Mouse (Mus musculus) stomach, embryonic 14.5 days (tissue): ENCODE measurements around the gene Notch4. TPM values are rescaled to one million over a fixed set of nuclear protein-coding genes. Genes with fewer than 3 reads are reported as not detected.

ENCODE experiments used
- ATAC-seq: fragments of 200-750 bp; cut with Nextera tagmentation; 2 replicates; pipeline ENCODE4 v1.8.0; 2017; ENCODE audit warnings: low read depth, moderate TSS enrichment; ENCODE audit not compliant: insufficient number of reproducible peaks, insufficient read depth, low FRiP score
- H3K27ac ChIP-seq: fragments of 300-500 bp; sonication (generic); 2 replicates; pipeline ENCODE4 v1.5.1; 2014; ENCODE audit warnings: mild to moderate bottlenecking, low read length, moderate library complexity, mixed read lengths
- H3K27me3 ChIP-seq: fragments of 300-500 bp; sonication (generic); 2 replicates; pipeline ENCODE4 v1.6.1; 2014; ENCODE audit warnings: low read length, control low read depth, mixed read lengths; ENCODE audit not compliant: control insufficient read depth, insufficient read depth
- H3K36me3 ChIP-seq: fragments of 300-500 bp; sonication (generic); 2 replicates; pipeline ENCODE4 v1.6.1; 2014; ENCODE audit warnings: mild to moderate bottlenecking, control low read depth, low read length, moderate library complexity, mixed read lengths; ENCODE audit not compliant: control insufficient read depth, insufficient read depth
- H3K4me1 ChIP-seq: fragments of 300-500 bp; sonication (generic); 2 replicates; pipeline ENCODE4 v1.6.1; 2014; ENCODE audit warnings: low read length, control low read depth, mixed read lengths; ENCODE audit not compliant: control insufficient read depth, insufficient read depth
- H3K4me2 ChIP-seq: fragments of 300-500 bp; sonication (generic); replicated peaks from 2 replicates; pipeline ENCODE4 v1.6.1; 2014; ENCODE audit warnings: low read depth, low read length, control low read depth
- H3K4me3 ChIP-seq: fragments of 300-500 bp; sonication (generic); 2 replicates; pipeline ENCODE4 v1.5.1; 2014; ENCODE audit warnings: low read depth, low read length, control low read depth
- H3K9ac ChIP-seq: fragments of 300-500 bp; sonication (generic); replicated peaks from 2 replicates; pipeline ENCODE4 v1.6.1; 2014; ENCODE audit warnings: low read depth, mild to moderate bottlenecking, control low read depth, low read length, moderate library complexity, mixed read lengths
- H3K9me3 ChIP-seq: fragments of 300-500 bp; sonication (generic); 2 replicates; pipeline ENCODE4 v1.6.1; 2016; ENCODE audit warnings: low read depth, low read length, control low read depth; ENCODE audit not compliant: control insufficient read depth
- WGBS: fragments of 180-500 bp; shearing (Covaris S2); extraction: QIAGEN DNeasy Blood & Tissue Kit; methylation state at CpG from one replicate; pipeline ENCODE4 v1.1.7; 2014; 5-methylcytosine and 5-hydroxymethylcytosine counted together
- polyA plus RNA-seq: library from polyadenylated mRNA; unstranded; fragments of >200 nt; fragmentation: Nextera tagmentation; extraction: Ambion mirVana; gene quantifications from 2 replicates; pipeline ENCODE4 v1.2.1, GENCODE M21; 2014

The Notch4 gene
- polyA plus RNA-seq, 1 experiment from 2014 or later = 3.9 TPM

DNA sequence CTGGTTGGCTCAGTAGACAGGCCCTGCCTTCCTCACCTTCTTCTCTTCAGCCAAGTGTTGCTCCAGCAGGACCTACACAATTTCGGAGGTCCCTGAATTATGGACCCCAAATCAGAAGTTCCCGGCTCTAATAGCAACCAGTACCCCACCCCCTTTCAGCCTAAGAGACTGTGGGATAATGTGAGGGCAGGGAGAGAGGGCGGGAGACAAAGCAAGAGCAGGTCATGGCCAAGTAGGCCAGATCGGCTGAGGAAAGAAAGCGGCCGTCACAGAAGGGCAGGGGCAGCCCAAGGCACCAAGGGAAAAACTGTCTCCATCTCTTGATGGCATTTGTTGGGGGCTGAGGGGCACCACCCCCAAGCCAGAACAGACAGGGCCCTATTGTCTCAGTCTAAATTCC is 51.8 kb downstream of the Notch4 start, which contains the start of gene Egfl8:
Egfl8 (minus strand) TSS at position 101 of the 400 bp plus-strand sequence.
- H3K27me3 ChIP-seq = no peaks in the 10 kb centered on the region
- H3K4me3 ChIP-seq = no peak within 1 kb of the TSS
- H3K9me3 ChIP-seq = no peaks in the 10 kb centered on the region
- H3K27ac ChIP-seq = 0 out of 2 replicates have a peak within 1 kb of the TSS, but pooled peaks have one; percentile 10
- H3K4me2 ChIP-seq = no peak within 1 kb of the TSS
- no peaks in the 10 kb centered on the region for H3K4me1 ChIP-seq
- H3K36me3 ChIP-seq = peaks cover 55% of the 10 kb centered on the region
- WGBS = 75% methylated on average over 6 of the region's 6 CpGs
- no peak for ATAC-seq
- H3K9ac ChIP-seq = no peak within 1 kb of the TSS

DNA sequence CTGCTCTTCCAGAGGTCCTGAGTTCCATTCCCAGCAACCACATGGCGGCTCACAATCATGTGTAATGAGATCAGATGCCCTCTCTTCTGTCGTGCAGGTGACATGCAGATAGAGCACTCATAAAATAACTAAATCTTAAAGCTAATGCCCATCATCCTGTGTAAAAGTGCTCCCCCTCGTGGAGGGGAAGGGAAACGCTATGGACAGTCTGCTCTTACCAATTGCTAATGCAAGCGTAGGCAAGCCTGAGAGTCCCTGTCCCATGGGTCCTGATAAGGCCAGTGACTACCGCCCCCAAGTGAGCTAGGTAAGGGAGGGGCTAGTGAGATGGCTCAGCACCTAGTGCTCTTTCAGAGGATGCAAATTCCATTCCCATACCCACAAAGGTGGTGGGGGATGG is 54.9 kb downstream of the Notch4 start:
- Histone ChIP-seq H3K4me2 (no peak overlapping the region), H3K4me1 (no peaks in the 10 kb centered on the region), H3K9me3 (no peaks in the 10 kb centered on the region), H3K4me3 (no peak overlapping the region), H3K27ac (no peak overlapping the region), H3K36me3 (peaks cover 41% of the 10 kb centered on the region), H3K9ac (no peak overlapping the region), H3K27me3 (no peaks in the 10 kb centered on the region)
- 21% methylated on average over 6 of the region's 6 CpGs for WGBS
- ATAC-seq = no peak

DNA sequence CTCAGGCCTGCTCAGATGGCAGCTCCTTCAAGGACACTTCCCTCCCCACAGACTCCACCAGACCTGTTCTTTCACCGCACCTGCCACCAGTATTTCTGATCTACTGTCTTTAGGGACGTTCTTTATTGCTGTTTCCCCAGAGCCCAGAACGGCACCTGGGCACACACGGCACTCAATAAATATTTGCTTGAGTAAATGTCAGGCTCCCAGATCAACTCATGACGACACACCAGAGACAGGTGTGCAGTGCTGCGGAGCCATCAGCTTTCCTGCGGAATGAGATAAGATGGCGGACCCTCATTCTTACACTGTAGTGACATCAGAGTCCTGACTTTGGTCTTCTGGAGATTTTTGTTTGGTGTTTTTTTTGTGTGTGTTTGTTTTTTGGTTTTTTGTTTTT is 56.9 kb downstream of the Notch4 start:
- peaks cover 35% of the 10 kb centered on the region for H3K36me3 ChIP-seq
- 70% methylated on average over 8 of the region's 8 CpGs for WGBS

GRCm38 (mm10) chr17:34623161-34623560 is 59.1 kb downstream of the Notch4 start:
- Histone ChIP-seq H3K27me3 (no peaks in the 10 kb centered on the region), H3K4me3 (no peak overlapping the region), H3K4me1 (peaks cover 7% of the 10 kb centered on the region; the same call in 1 of the 2 replicates), H3K36me3 (peaks cover 21% of the 10 kb centered on the region; the same call in 1 of the 2 replicates), H3K4me2 (no peak overlapping the region), H3K9ac (no peak overlapping the region), H3K27ac (no peak overlapping the region), H3K9me3 (no peaks in the 10 kb centered on the region)
- ATAC-seq = no peak
- WGBS = 86% methylated on average over 9 of the region's 9 CpGs

More for the DNA sequence above, 56.9 kb downstream of the Notch4 start:
- H3K4me1 ChIP-seq = peaks cover under 1% of the 10 kb centered on the region; the same call in 1 of the 2 replicates
- H3K9me3 ChIP-seq = no peaks in the 10 kb centered on the region
- no peak overlapping the region for H3K9ac ChIP-seq
- H3K4me3 ChIP-seq = no peak overlapping the region
- no peak for ATAC-seq
- H3K27me3 ChIP-seq = no peaks in the 10 kb centered on the region
- H3K4me2 ChIP-seq = no peak overlapping the region
- H3K27ac ChIP-seq = no peak overlapping the region

DNA sequence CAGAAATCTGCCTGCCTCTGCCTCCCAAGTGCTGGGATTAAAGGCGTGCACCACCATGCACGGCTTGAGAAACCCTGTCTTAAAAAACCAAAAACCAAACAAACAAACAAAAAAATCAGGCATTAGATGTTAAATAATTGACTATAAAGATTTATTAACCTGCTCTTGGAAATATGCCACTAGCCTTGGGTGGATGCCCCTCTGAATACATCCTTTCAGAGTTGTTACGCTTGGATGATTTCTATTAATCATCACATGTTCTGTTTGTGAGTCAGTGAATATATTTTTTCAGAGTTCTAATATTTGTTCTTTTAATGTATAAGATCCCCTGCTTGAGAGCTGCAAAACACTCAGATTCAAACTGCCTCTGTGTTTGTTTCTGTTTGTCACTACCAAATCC is 60.9 kb downstream of the Notch4 start:
- Histone ChIP-seq H3K27ac (no peak overlapping the region), H3K9ac (no peak overlapping the region), H3K27me3 (peaks cover 4% of the 10 kb centered on the region; the same call in 1 of the 2 replicates), H3K4me1 (peaks cover 24% of the 10 kb centered on the region), H3K4me3 (no peak overlapping the region), H3K36me3 (peaks cover 17% of the 10 kb centered on the region; the same call in 1 of the 2 replicates), H3K4me2 (no peak overlapping the region), H3K9me3 (no peaks in the 10 kb centered on the region)
- WGBS = 95% methylated on average over 3 of the region's 3 CpGs
- no peak for ATAC-seq

DNA sequence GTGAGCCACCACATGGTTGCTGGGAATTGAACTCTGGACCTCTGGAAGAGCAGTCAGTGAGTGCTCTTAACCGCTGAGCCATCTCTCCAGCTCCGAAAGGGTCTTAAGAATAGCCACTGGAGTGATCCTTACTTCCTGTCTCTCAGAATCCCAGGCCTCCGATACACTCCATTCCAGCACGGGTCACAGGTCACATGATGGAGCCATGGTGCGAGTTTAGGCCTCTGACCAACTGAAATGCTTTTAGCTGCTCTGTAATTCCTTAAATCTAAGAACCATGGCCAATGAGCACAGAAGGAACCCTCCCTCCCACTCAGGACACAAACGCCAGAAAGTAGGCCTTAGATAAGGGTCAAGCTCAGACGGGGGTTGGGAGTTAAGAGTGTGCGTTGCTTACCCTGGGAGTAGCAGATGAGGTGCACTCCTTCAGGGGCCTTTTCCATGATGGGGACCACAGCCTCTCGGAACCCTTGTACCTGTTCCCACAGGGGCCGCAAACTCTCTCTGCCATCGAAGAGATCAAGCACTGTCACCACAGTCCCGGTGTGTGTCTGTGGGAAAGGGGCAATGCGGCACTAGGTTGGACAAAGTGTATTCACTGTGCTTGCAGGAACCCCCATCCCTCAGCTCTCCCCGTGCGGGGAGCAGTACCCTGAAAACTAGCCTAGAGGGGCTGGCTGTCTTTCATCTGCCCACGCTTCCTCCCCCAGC is 62.1 kb downstream of the Notch4 start:
- peak overlapping the region; percentile 56 for H3K4me2 ChIP-seq
- H3K4me3 ChIP-seq = peak overlapping the region; percentile 69
- H3K9me3 ChIP-seq = no peaks in the 10 kb centered on the region
- H3K27ac ChIP-seq = peak overlapping the region; percentile 97; the same call in 1 of the 2 replicates
- no peak for ATAC-seq
- H3K9ac ChIP-seq = peak overlapping the region; percentile 50; the same call in 1 of the 2 replicates
- WGBS = 50% methylated on average over 16 of the region's 16 CpGs
- H3K27me3 ChIP-seq = peaks cover 15% of the 10 kb centered on the region
- H3K4me1 ChIP-seq = peaks cover 34% of the 10 kb centered on the region
- peaks cover 15% of the 10 kb centered on the region; the same call in 1 of the 2 replicates for H3K36me3 ChIP-seq

- Histone ChIP-seq H3K36me3 (peaks cover 15% of the 10 kb centered on the region; the same call in 1 of the 2 replicates), H3K4me2 (peak overlapping the region; percentile 56), H3K4me3 (peak overlapping the region; percentile 69), H3K9ac (peak overlapping the region; percentile 50; the same call in 1 of the 2 replicates), H3K27me3 (peaks cover 20% of the 10 kb centered on the region), H3K9me3 (no peaks in the 10 kb centered on the region), H3K27ac (peak overlapping the region; percentile 97), H3K4me1 (peaks cover 39% of the 10 kb centered on the region)
- WGBS = 1% methylated on average over 18 of the region's 18 CpGs
- ATAC-seq = no peak
These were observed 62.7 kb downstream of the Notch4 start for GRCm38 (mm10) chr17:34626773-34627092.

- peak overlapping the region; percentile 97 for H3K27ac ChIP-seq
- under 1% methylated on average over 41 of the region's 45 CpGs for WGBS
These were observed 63.2 kb downstream of the Notch4 start for GRCm38 (mm10) chr17:34627093-34627942.

More at GRCm38 (mm10) chr17:34627093-34627942, 63.2 kb downstream of the Notch4 start:
- Histone ChIP-seq H3K36me3 (peaks cover 10% of the 10 kb centered on the region; the same call in 1 of the 2 replicates), H3K9me3 (no peaks in the 10 kb centered on the region), H3K4me3 (peak overlapping the region; percentile 69), H3K9ac (peak overlapping the region; percentile 72), H3K4me2 (peak overlapping the region; percentile 56), H3K4me1 (peaks cover 42% of the 10 kb centered on the region), H3K27me3 (peaks cover 22% of the 10 kb centered on the region)
- ATAC-seq = peak; percentile 85
